ENCODE assay signal across 9 mouse cellular contexts in the genomic region with DNA sequence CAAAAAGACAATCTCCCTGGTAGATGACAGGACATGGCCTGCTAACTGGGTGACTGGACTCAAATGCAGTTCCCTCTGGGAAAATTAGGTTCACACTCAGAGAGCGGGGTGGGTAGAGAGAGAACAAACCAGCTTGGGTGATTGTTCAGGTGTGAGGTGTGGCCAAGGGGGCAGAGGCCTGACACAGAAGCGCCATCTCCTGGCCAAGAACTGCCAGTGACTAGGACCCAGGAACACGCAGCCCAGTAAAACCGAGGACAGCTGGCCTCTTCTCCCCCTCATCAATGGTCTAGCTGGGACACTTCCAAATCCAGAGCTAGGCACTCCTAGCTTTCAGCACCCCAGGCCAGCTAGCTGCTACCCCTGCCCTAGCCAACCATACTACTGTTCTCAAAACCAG. TPM values are rescaled to one million over a fixed set of nuclear protein-coding genes. Genes with fewer than 3 reads are reported as not detected.
DNase-seq lines count a peak whose midpoint lies in the region; ATAC-seq and TF ChIP-seq lines count a peak whose summit lies in the region.
"Had no signal": no experiment of that assay in that cellular context is flagged by ENCODE, and none has a peak within 500 bp of the region (broad histone marks: within the 10 kb centered on the region; RNA-seq: fewer than 3 reads in every experiment).

No protein-coding gene starts in this region.

- in situ Hi-C loops in CH12.LX (cut with MboI; ENCODE audit: low pct_ligation_motif_present, low pct_unique_long_range_greater_than_20kb, low sequenced_read_pairs): no loop called here

- no peak overlapping the region for H3K27ac ChIP-seq in CH12.LX (ENCODE audit: insufficient read depth, low read depth)
- H3K27ac ChIP-seq in hindbrain, embryonic 10.5 days: no peak overlapping the region
- H3K27ac ChIP-seq in liver, embryonic 14.5 days: no peak overlapping the region
- no peak overlapping the region for H3K27ac ChIP-seq in stomach, postnatal 0 days (replicated peaks)
- H3K27ac ChIP-seq: embryonic facial prominence, embryonic 12.5 days had no signal

- H3K79me2 ChIP-seq in CH12.LX (replicated peaks; ENCODE audit: control insufficient read depth, extremely low read depth, insufficient read depth, poor library complexity, severe bottlenecking): no peaks in the 10 kb centered on the region

- peak; percentile 38 for DNase-seq in kidney, adult 18-20 months
- no peak for DNase-seq in kidney, adult 11 months
- peak; percentile 34 for DNase-seq in CH12.LX (ENCODE audit: extremely low read depth)
- peak; percentile 56 for DNase-seq in adrenal gland, postnatal 25 days
- peak; percentile 43 for DNase-seq in hindbrain, embryonic 10.5 days (ENCODE audit: low spot score)
- DNase-seq in liver, embryonic 14.5 days (ENCODE audit: low read depth in 3 of 3, low spot score in 3 of 3): no peak
- peak; percentile 65 for DNase-seq in stomach, postnatal 0 days (ENCODE audit: low spot score)
- no peak for DNase-seq in spleen, postnatal 10 days (ENCODE audit: low spot score in 2 of 2)

- TF ChIP-seq CTCF in CH12.LX (conservative IDR thresholded peaks at IDR 0.05 in 1 of 2, IDR thresholded peaks at IDR 0.05 in 1 of 2; ENCODE audit: low read depth in 2 of 2, low read length in 2 of 2): peak; percentile 47 to 78
- peak; percentile 70 for TF ChIP-seq CTCF in liver, embryonic 14.5 days (IDR thresholded peaks at IDR 0.05; ENCODE audit: low read depth)
- peak; percentile 82 for TF ChIP-seq CTCF in stomach, postnatal 0 days (IDR thresholded peaks at IDR 0.05; ENCODE audit: low read depth)

- no peak overlapping the region for H3K4me2 ChIP-seq in CH12.LX (ENCODE audit: insufficient read depth, low read depth, poor library complexity, severe bottlenecking)
- no peak overlapping the region for H3K4me2 ChIP-seq in liver, embryonic 14.5 days (ENCODE audit: low read depth)
- H3K4me2 ChIP-seq in stomach, postnatal 0 days (replicated peaks; ENCODE audit: low read depth): no peak overlapping the region
- H3K4me2 ChIP-seq: embryonic facial prominence, embryonic 12.5 days had no signal

- ATAC-seq in liver, embryonic 14.5 days (ENCODE audit: insufficient read depth): no peak
- no peak for ATAC-seq in stomach, postnatal 0 days (ENCODE audit: low FRiP score, low TSS enrichment)

- no peaks in the 10 kb centered on the region for H3K36me3 ChIP-seq in CH12.LX (replicated peaks in 1 of 2; ENCODE audit: control insufficient read depth in 1 of 2, insufficient read depth in 1 of 2, low read length in 1 of 2)
- no peaks in the 10 kb centered on the region for H3K36me3 ChIP-seq in hindbrain, embryonic 10.5 days
- H3K36me3 ChIP-seq in liver, embryonic 14.5 days (replicated peaks; ENCODE audit: control insufficient read depth, insufficient read depth, low read depth): no peaks in the 10 kb centered on the region
- H3K36me3 ChIP-seq in stomach, postnatal 0 days (ENCODE audit: control insufficient read depth, insufficient read depth, low read length): no peaks in the 10 kb centered on the region
- H3K36me3 ChIP-seq: embryonic facial prominence, embryonic 12.5 days had no signal

- H3K27me3 ChIP-seq in CH12.LX (replicated peaks): peaks cover 50% of the 10 kb centered on the region
- H3K27me3 ChIP-seq in hindbrain, embryonic 10.5 days (ENCODE audit: insufficient read depth, poor library complexity, severe bottlenecking): peaks cover 63% of the 10 kb centered on the region
- H3K27me3 ChIP-seq in liver, embryonic 14.5 days (ENCODE audit: control insufficient read depth, insufficient read depth, low read length): peaks cover 16% of the 10 kb centered on the region
- H3K27me3 ChIP-seq in stomach, postnatal 0 days (ENCODE audit: control insufficient read depth, insufficient read depth, low read length): peaks cover 8% of the 10 kb centered on the region

- TF ChIP-seq RAD21 in CH12.LX (IDR thresholded peaks at IDR 0.05; ENCODE audit: low read depth, low read length): peak; percentile 58

- no peaks in the 10 kb centered on the region for H3K4me1 ChIP-seq in CH12.LX (ENCODE audit: control insufficient read depth in 1 of 2, insufficient read depth in 2 of 2)
- H3K4me1 ChIP-seq in hindbrain, embryonic 10.5 days (replicated peaks): peaks cover 9% of the 10 kb centered on the region
- H3K4me1 ChIP-seq in liver, embryonic 14.5 days (replicated peaks; ENCODE audit: control insufficient read depth in 2 of 2, insufficient read depth in 2 of 2, low read length in 1 of 2): no peaks in the 10 kb centered on the region
- H3K4me1 ChIP-seq in stomach, postnatal 0 days (replicated peaks; ENCODE audit: control insufficient read depth, insufficient read depth): peaks cover 3% of the 10 kb centered on the region; the same call in 1 of the 2 replicates

- H3K9me3 ChIP-seq in CH12.LX (replicated peaks; ENCODE audit: low read length): peaks cover 5% of the 10 kb centered on the region
- H3K9me3 ChIP-seq in hindbrain, embryonic 10.5 days: no peaks in the 10 kb centered on the region
- H3K9me3 ChIP-seq in liver, embryonic 14.5 days (ENCODE audit: control insufficient read depth, low read length): no peaks in the 10 kb centered on the region
- H3K9me3 ChIP-seq in stomach, postnatal 0 days (ENCODE audit: control insufficient read depth, low read length): no peaks in the 10 kb centered on the region
- H3K9me3 ChIP-seq: embryonic facial prominence, embryonic 12.5 days had no signal

- dilution Hi-C loops in CH12.LX (cut with MboI; ENCODE audit: extremely low pct_ligation_motif_present, extremely low pct_unique_long_range_greater_than_20kb, low sequenced_read_pairs): no loop called here

- H3K4me3 ChIP-seq in CH12.LX (replicated peaks in 1 of 3; ENCODE audit: low read depth in 2 of 3, low read length in 2 of 3, poor library complexity in 1 of 3): no peak overlapping the region
- no peak overlapping the region for H3K4me3 ChIP-seq in hindbrain, embryonic 10.5 days
- H3K4me3 ChIP-seq in liver, embryonic 14.5 days (ENCODE audit: insufficient read depth in 1 of 2, low read depth in 2 of 2, low read length in 2 of 2): no peak overlapping the region
- no peak overlapping the region for H3K4me3 ChIP-seq in stomach, postnatal 0 days (ENCODE audit: low read depth, low read length)
- H3K4me3 ChIP-seq: embryonic facial prominence, embryonic 12.5 days had no signal

- WGBS in hindbrain, embryonic 10.5 days: 1% methylated on average over 4 of the region's 4 CpGs
- WGBS in liver, embryonic 14.5 days (ENCODE audit: insufficient replicate concordance): 3% methylated on average over 4 of the region's 4 CpGs
- WGBS in stomach, postnatal 0 days: 4% methylated on average over 4 of the region's 4 CpGs

- TF ChIP-seq EP300 in CH12.LX (IDR thresholded peaks at IDR 0.05; ENCODE audit: low read length): no peak
- TF ChIP-seq EP300 in liver, embryonic 14.5 days (IDR thresholded peaks at IDR 0.05; ENCODE audit: low read depth): no peak
- TF ChIP-seq EP300 in stomach, postnatal 0 days (optimal IDR thresholded peaks at IDR 0.05): no peak

- no peak for TF ChIP-seq POLR2A in CH12.LX (IDR thresholded peaks at IDR 0.05; ENCODE audit: low read depth, low read length)

- H3K9ac ChIP-seq in CH12.LX (ENCODE audit: insufficient read depth, low read depth): no peak overlapping the region
- no peak overlapping the region for H3K9ac ChIP-seq in liver, embryonic 14.5 days (replicated peaks)
- H3K9ac ChIP-seq in stomach, postnatal 0 days (ENCODE audit: low read length): no peak overlapping the region
- H3K9ac ChIP-seq: embryonic facial prominence, embryonic 12.5 days had no signal

TF ChIP-seq in CH12.LX, 34 proteins besides CTCF, POLR2A, EP300 and RAD21:
- TF ChIP-seq ELF1 (IDR thresholded peaks at IDR 0.05; ENCODE audit: low read depth, low read length) (no peak), SMC3 (IDR thresholded peaks at IDR 0.05; ENCODE audit: low read depth, low read length) (peak; percentile 77), CHD1 (IDR thresholded peaks at IDR 0.05; ENCODE audit: low read depth, low read length) (no peak), MYC (IDR thresholded peaks at IDR 0.05; ENCODE audit: low read depth, low read length) (no peak)

RNA-seq across cellular contexts. Expression of a gene that starts 5.4 kb away (rescaled TPM):
- total RNA-seq in CH12.LX (2012; rRNA removed) (not detected in 2 replicates), CH12.LX (2014; rRNA removed) (not detected in 2 replicates)
- not detected in 2 replicates for polyA plus RNA-seq in CH12.LX (2012; ENCODE audit: insufficient read length, low read depth)
- total RNA-seq in adrenal gland, postnatal 25 days (2021): 292 and 436 TPM in 2 replicates
- polyA plus RNA-seq in hindbrain, embryonic 10.5 days (2016; fragmentation: Nextera tagmentation; extraction: Ambion mirVana): 0.17 and 0.43 TPM in 2 replicates
- polyA plus RNA-seq in liver, embryonic 14.5 days (2012; rRNA removed): 0.01 and 0.02 TPM in 2 replicates
- polyA plus RNA-seq in liver, embryonic 14.5 days (2014; fragmentation: Nextera tagmentation; extraction: Ambion mirVana): not detected in 2 replicates
- polyA plus RNA-seq in stomach, postnatal 0 days (2015; fragmentation: Nextera tagmentation; extraction: Ambion mirVana): 0.65 and 0.81 TPM in 2 replicates

RNA-seq across cellular contexts. Expression of a gene that starts 25.0 kb away (rescaled TPM):
- total RNA-seq in CH12.LX (2012; rRNA removed) (not detected in 2 replicates), CH12.LX (2014; rRNA removed) (not detected in 2 replicates)
- polyA plus RNA-seq in CH12.LX (2012; ENCODE audit: insufficient read length, low read depth): not detected in 2 replicates
- total RNA-seq in adrenal gland, postnatal 25 days (2021): not detected in 2 replicates
- polyA plus RNA-seq in hindbrain, embryonic 10.5 days (2016; fragmentation: Nextera tagmentation; extraction: Ambion mirVana): not detected in 2 replicates
- not detected in 2 replicates for polyA plus RNA-seq in liver, embryonic 14.5 days (2012; rRNA removed)
- not detected in 2 replicates for polyA plus RNA-seq in liver, embryonic 14.5 days (2014; fragmentation: Nextera tagmentation; extraction: Ambion mirVana)
- polyA plus RNA-seq in stomach, postnatal 0 days (2015; fragmentation: Nextera tagmentation; extraction: Ambion mirVana): 6.1 and 6.9 TPM in 2 replicates

Comparison
In these comparisons a context has a peak if more than half of its experiments do, and no peak if none do; other contexts are left out.
1. DNase-seq: peak in kidney, adult 18-20 months (single experiment), CH12.LX (single experiment), adrenal gland, postnatal 25 days (single experiment), hindbrain, embryonic 10.5 days (single experiment) and stomach, postnatal 0 days (single experiment); none in kidney, adult 11 months (single experiment), liver, embryonic 14.5 days (0 of 3) and spleen, postnatal 10 days (0 of 2).
2. Peak in every context shown above with its lines, with median percentiles within 50 percentile points of each other: CTCF ChIP-seq.